Mouse (Mus musculus): ENCODE measurements at regions not wholly inside any gene's neighbourhood (a gene's known extent, or its start where the extent isn't known, plus 50 kb on each side); places are given as distances from the start of the nearest gene placed in this dataset.

DNA sequence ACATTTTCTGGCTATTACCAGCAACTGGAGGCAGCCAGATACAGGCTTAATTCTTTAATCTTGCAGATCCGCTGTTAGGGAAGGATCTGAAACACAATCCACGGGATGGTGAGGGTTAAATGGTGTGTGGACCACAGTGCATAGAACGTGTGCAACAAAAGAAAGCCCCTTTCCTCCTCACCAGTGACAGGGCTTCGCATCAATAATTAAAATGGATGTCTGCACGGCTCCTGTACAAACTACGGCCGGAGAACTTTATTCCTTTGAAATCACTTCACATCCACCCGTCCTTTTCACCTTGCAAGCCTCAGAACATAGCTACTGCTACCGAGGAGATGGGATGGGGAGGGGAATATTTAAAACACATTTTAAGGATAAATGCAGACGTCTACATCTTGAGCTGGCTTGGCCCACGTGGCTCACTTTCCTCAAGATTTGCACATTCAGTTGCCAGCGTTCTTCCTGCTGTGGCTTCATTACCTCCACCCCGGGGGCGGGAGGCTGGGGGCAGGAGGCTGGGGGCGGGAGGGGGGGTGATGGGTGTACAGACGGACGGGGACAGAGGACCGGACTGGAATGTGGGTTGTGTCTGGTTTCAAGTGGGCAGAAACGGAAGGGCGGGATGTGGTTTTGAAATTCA lies 53.3 kb upstream of the Gm21915 start:
- TF ChIP-seq POLR2A (IDR thresholded peaks at IDR 0.05; ENCODE audit: borderline replicate concordance, insufficient read depth, low read length) (no peak), CTCF (IDR thresholded peaks at IDR 0.05; ENCODE audit: borderline replicate concordance, insufficient read depth, low read depth, low read length) (no peak)
